Mouse (Mus musculus) neural tube, embryonic 10.5 days (tissue): ENCODE results near the gene Gltpd2.

ENCODE experiments used
- DNase-seq: peaks from one replicate; pipeline ENCODE4 v3.0.0-alpha.2; 2017; ENCODE audit warnings: low spot score; ENCODE audit errors: extremely low spot score

The Gltpd2 gene

DNA sequence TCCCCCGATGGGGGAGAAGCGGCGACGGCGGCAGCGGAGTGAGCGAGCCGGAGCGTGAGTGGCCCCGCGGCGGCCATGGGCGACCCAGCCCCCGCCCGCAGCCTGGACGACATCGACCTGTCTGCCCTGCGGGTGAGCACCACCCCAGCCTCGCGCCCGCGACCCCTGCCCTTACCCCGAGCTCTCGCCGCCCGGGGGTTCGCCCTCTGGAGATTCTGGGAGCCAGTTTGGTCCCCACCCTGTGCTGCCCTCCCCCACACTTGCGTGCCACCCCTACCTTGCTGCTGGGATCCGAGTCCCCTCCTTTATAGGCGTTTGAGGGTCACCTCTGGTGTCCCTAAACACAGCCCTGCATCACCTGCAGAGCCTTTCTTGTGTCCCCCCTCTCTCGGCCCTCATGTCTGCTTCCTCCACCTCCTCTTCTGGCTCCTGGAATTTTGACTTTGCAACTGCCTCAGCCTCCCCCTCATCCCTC lies 44.0 kb downstream of the Gltpd2 start:
- peak; percentile 55 for DNase-seq

DNA sequence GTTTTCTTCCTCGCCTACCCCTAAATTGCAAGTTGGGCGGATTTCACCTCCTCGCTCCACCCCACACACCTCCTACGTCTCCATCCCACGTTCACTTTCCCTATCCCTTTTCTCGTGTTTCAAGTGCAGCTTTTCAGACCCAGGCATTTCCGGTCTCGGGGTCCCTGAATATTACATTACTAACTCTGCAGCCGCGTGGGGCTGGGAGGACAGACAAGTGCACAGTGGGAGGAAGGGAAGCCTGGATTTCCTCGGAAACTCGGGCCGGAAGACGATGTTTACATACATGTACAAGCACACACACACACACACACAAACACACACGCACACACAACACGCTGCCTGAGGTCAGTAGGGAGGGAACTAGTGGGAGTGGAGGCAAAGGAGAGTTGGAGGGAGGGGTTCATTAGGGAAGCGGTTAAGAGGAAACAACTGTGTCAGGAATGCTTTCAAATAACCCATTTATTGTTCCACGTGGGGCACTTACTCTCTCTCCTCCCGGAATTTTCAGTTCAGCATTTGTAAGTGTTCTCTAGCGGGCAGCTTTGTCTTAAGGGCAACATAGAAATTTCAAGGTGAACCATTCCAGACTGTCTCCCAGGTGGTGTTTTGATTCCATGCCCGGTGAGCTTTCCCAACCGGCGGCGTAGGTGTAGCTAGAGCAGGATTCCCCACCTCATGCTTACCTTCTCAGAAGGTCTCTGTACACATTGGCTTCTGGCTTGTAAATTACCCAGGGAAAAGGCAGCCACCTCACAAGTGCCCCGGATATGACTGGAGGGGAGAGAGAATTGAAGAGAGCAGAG lies 44.7 kb downstream of the Gltpd2 start:
- DNase-seq: peak; percentile 59

DNA sequence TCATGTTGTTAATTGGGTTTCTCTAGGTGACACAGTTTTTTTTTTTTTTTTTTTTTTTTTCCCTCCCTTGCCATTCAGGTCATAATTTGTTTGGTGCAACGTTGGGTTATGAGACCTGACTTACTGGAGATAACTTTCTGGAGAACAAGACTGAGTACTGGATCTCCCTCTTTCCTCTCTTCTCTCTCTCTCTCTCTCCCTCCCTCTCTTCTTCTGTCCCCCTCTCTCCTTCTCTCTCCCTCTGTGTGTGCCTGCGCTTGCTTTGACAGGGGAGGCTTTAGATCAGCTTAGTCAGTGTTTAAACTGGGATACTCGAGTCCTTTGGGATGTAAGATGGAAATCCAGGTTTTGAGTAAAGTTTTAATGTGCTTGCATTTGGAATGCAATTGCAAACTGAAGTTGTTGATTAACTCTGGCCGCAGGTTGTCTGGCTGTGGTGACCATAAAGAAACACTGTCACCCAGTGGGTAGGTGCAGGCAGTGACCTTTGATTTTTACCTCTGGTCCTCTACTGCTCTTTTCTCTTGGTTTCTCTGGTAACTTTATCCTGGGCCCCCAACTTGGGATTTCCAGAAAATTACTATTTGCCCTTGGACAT lies 45.4 kb downstream of the Gltpd2 start:
- DNase-seq: no peak

DNA sequence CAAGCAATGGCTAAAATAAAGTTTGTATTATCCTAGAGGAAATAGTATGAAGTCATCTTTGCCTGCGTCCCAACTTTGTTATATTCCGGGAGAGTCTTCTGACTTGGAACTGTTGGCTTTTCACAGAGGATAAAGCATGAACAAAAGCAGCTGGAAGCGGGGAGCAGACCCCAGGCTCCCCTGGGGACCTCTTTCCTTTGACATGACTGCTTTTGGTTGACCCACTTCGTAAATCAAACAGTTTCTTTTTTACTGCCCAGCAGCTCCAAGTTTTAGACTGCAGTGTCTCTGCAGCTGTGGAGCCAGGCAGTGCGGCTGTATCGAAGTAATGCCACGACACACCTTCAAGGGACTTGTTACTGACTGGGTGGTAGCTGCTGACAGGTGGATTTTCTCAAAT lies 47.6 kb downstream of the Gltpd2 start:
- DNase-seq: no peak
